Mouse (Mus musculus): ENCODE measurements around the gene Plac9a. TPM values are rescaled to one million over a fixed set of nuclear protein-coding genes. Genes with fewer than 3 reads are reported as not detected.
"Not testable (repeated sequence)": the region's sequence is repeated elsewhere in the genome, so short reads cannot be mapped to it uniquely, and the experiment has no call there.

Plac9a gene
- polyA plus RNA-seq, 1 experiment, result 1.6 TPM

DNA sequence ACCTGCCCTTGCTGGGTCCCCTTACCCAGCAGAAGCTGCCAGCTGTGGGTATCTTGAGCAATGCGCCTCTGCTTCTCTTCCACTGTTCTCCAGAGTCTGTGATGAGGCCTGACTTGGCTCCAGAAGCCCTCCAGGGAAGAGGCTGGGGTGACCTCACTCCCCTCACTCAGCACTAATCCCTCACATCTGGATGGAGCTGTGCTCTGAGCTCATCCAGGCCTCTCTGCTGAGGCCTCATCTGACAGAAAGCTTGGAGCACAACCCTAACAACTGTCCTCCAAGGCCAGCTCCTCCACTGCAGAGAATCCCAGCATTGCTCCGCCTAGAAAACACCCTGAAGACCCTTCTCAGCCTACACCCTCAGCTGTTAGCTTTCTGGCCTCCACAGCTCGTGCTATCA, 8.3 kb downstream of the Plac9a start:
- not testable (repeated sequence) for H3K27ac ChIP-seq (ENCODE audit: insufficient read depth, low read length); H3K27me3 ChIP-seq (ENCODE audit: control insufficient read depth, insufficient read depth, low read length); DNase-seq (ENCODE audit: low read depth in 1 of 2, low spot score in 2 of 2); H3K4me1 ChIP-seq (ENCODE audit: control insufficient read depth, insufficient read depth, insufficient read length); H3K36me3 ChIP-seq (ENCODE audit: control insufficient read depth, insufficient read depth, low read length); H3K4me3 ChIP-seq (ENCODE audit: extremely low read depth, insufficient read depth, insufficient read length)
- no CpG with 5 or more reads among the region's 3 CpGs for WGBS

DNA sequence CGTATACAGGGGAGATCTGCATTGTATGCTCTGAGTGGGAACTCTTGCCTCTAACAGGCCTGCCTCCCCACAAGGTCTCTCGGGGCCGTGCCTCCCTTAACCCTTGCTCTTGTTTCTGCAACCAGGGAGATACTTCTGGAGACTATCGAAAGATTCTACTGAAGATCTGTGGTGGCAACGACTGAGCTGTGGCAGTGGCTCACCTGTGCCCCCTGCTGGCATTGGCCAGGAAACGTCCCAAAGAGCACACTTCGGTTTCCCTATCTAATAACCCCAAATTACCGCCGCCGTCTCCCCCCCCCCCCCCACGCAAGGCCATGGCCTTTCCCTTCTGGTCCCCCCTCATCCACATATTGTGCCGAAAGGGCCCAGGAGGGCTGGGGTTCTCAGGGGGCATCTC, 17.0 kb downstream of the Plac9a start:
- not testable (repeated sequence) for DNase-seq (ENCODE audit: low read depth in 1 of 2, low spot score in 2 of 2); H3K27ac ChIP-seq (ENCODE audit: insufficient read depth, low read length); H3K36me3 ChIP-seq (ENCODE audit: control insufficient read depth, insufficient read depth, low read length); H3K4me1 ChIP-seq (ENCODE audit: control insufficient read depth, insufficient read depth, insufficient read length); H3K4me3 ChIP-seq (ENCODE audit: extremely low read depth, insufficient read depth, insufficient read length); H3K27me3 ChIP-seq (ENCODE audit: control insufficient read depth, insufficient read depth, low read length)
- WGBS, result no CpG with 5 or more reads among the region's 12 CpGs

DNA sequence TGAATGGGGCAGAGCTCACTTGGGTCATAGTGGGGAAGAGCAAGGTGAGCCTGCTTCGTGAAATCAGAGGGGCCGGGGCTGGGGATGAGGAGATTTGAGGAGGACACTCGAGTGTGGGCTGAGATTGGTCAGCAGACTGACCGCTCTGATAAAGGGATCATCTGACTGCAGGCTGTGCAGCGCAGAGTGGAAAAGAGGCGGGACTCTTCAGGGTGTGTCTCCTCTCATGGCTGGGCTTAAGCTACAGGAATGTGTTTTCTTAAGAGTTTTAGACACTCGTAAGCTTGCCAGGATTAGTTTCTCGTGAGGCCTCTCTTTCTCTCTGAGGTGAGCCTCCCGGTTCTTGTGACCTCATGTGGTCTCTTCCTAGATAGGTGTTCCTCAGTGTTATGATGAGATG, 21.1 kb downstream of the Plac9a start:
- H3K27ac ChIP-seq (ENCODE audit: insufficient read depth, low read length); DNase-seq (ENCODE audit: low read depth in 1 of 2, low spot score in 2 of 2); H3K36me3 ChIP-seq (ENCODE audit: control insufficient read depth, insufficient read depth, low read length); H3K27me3 ChIP-seq (ENCODE audit: control insufficient read depth, insufficient read depth, low read length); H3K4me3 ChIP-seq (ENCODE audit: extremely low read depth, insufficient read depth, insufficient read length); H3K4me1 ChIP-seq (ENCODE audit: control insufficient read depth, insufficient read depth, insufficient read length): not testable (repeated sequence)
- WGBS, result no CpG with 5 or more reads among the region's 9 CpGs

DNA sequence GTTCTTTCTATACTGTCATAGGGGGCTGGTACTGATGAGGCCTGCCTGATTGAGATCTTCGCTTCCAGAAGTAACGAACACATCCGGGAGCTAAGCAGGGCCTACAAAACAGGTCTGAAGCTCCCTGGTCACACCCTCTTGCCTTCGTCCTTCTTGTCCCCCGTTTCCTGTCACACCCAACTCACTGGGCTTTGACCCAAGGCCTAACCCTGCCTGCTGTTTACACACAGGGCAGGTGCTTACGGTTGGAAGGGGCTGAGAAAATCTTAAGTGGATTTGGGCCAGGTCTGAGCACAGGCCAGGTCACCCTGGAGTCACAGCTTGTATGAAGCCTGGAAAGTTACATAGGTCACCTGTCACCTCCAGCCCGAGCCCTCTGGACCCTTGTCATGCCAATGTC, 26.3 kb downstream of the Plac9a start:
- no CpG with 5 or more reads among the region's 7 CpGs for WGBS
- H3K4me1 ChIP-seq (ENCODE audit: control insufficient read depth, insufficient read depth, insufficient read length); H3K4me3 ChIP-seq (ENCODE audit: extremely low read depth, insufficient read depth, insufficient read length); H3K27ac ChIP-seq (ENCODE audit: insufficient read depth, low read length); DNase-seq (ENCODE audit: low read depth in 1 of 2, low spot score in 2 of 2); H3K27me3 ChIP-seq (ENCODE audit: control insufficient read depth, insufficient read depth, low read length): not testable (repeated sequence)
- peaks cover 13% of the 10 kb centered on the region for H3K36me3 ChIP-seq (ENCODE audit: control insufficient read depth, insufficient read depth, low read length)

DNA sequence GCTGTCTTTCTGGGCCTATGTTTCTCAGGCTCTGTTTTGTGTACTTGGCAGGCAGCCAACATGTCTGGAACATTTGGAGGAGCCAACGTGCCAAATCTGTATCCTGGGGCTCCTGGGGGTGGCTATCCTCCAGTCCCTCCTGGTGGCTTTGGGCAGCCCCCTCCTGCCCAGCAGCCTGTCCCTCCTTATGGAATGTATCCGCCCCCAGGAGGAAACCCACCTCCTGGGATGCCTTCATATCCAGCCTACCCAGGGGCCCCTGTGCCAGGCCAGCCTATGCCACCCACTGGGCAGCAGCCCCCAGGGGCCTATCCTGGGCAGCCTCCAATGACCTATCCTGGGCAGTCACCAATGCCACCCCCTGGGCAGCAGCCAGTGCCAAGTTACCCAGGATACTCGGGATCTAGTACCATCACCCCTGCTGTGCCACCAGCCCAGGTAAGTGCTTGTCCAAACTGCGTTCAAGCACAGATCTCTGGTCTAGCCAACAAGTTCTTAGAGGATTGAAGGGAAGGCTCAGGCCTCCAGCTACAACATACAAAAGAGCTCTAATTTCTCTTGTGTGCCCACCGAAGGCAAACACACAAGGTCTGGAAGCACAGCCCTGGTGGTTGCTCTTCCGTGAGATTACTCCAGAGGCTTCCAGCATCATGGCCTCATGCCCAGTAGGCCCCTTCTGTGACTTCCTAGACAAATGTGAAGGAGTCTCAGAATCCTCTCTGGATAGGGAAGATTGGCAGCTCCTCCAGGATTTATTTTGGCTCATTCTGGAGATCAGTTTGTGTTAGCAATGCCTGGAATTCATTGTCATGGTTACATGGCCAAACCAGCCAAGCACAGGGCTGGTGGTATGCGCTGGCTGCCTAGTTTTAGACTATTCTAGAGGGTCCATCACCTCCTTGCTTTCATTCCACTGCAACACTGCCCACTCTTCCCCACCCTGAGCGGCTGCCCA, 30.2 kb downstream of the Plac9a start:
- Histone ChIP-seq H3K4me3 (ENCODE audit: extremely low read depth, insufficient read depth, insufficient read length) (no peak overlapping the region), H3K27me3 (ENCODE audit: control insufficient read depth, insufficient read depth, low read length) (no peaks in the 10 kb centered on the region), H3K36me3 (ENCODE audit: control insufficient read depth, insufficient read depth, low read length) (peaks cover 19% of the 10 kb centered on the region), H3K27ac (ENCODE audit: insufficient read depth, low read length) (no peak overlapping the region), H3K4me1 (ENCODE audit: control insufficient read depth, insufficient read depth, insufficient read length) (no peaks in the 10 kb centered on the region)
- DNase-seq (ENCODE audit: low read depth in 1 of 2, low spot score in 2 of 2), result no peak
- WGBS, result 88% methylated on average over 8 of the region's 8 CpGs
- TF ChIP-seq POLR2A (IDR thresholded peaks at IDR 0.05; ENCODE audit: low read depth, low read length), result no peak
- no peak for TF ChIP-seq CTCF (IDR thresholded peaks at IDR 0.05; ENCODE audit: extremely low read depth, insufficient read depth, insufficient read length, insufficient replicate concordance)

GRCm38 (mm10) chr14:25869135-25869878, 33.6 kb downstream of the Plac9a start:
- H3K27ac ChIP-seq (ENCODE audit: insufficient read depth, low read length), result no peak overlapping the region
- no peak for DNase-seq (ENCODE audit: low read depth in 1 of 2, low spot score in 2 of 2)
- TF ChIP-seq CTCF (IDR thresholded peaks at IDR 0.05; ENCODE audit: extremely low read depth, insufficient read depth, insufficient read length, insufficient replicate concordance) (no peak), POLR2A (IDR thresholded peaks at IDR 0.05; ENCODE audit: low read depth, low read length) (no peak)
- peaks cover 3% of the 10 kb centered on the region; the same call in 1 of the 2 replicates for H3K4me1 ChIP-seq (ENCODE audit: control insufficient read depth, insufficient read depth, insufficient read length)
- WGBS, result 67% methylated on average over 9 of the region's 9 CpGs
- no peak overlapping the region for H3K4me3 ChIP-seq (ENCODE audit: extremely low read depth, insufficient read depth, insufficient read length)
- peaks cover 13% of the 10 kb centered on the region for H3K36me3 ChIP-seq (ENCODE audit: control insufficient read depth, insufficient read depth, low read length)
- H3K27me3 ChIP-seq (ENCODE audit: control insufficient read depth, insufficient read depth, low read length), result no peaks in the 10 kb centered on the region

GRCm38 (mm10) chr14:25868706-25869105, 34.2 kb downstream of the Plac9a start:
- Histone ChIP-seq H3K4me1 (ENCODE audit: control insufficient read depth, insufficient read depth, insufficient read length) (peaks cover 3% of the 10 kb centered on the region; the same call in 1 of the 2 replicates), H3K27me3 (ENCODE audit: control insufficient read depth, insufficient read depth, low read length) (no peaks in the 10 kb centered on the region), H3K4me3 (ENCODE audit: extremely low read depth, insufficient read depth, insufficient read length) (no peak overlapping the region), H3K27ac (ENCODE audit: insufficient read depth, low read length) (no peak overlapping the region), H3K36me3 (ENCODE audit: control insufficient read depth, insufficient read depth, low read length) (peaks cover 8% of the 10 kb centered on the region; the same call in 1 of the 2 replicates)
- DNase-seq (ENCODE audit: low read depth in 1 of 2, low spot score in 2 of 2), result no peak
- TF ChIP-seq POLR2A (IDR thresholded peaks at IDR 0.05; ENCODE audit: low read depth, low read length), result no peak
- TF ChIP-seq CTCF (IDR thresholded peaks at IDR 0.05; ENCODE audit: extremely low read depth, insufficient read depth, insufficient read length, insufficient replicate concordance), result no peak
- 70% methylated on average over 4 of the region's 4 CpGs for WGBS

Data from spleen, adult 2 months (tissue).